Mouse (Mus musculus): ENCODE results near the gene Olfr1330. TPM values are rescaled to one million over a fixed set of nuclear protein-coding genes. Genes with fewer than 3 reads are reported as not detected.

Gene Olfr1330
- polyA plus RNA-seq (2017; shearing (Covaris generic)), result under 1 TPM in 1 of 2 experiments, not detected in 1; 0.82 TPM

GRCm38 (mm10) chr4:118888297-118888696, at the start of gene Olfr1330:
Gene Olfr1330, plus strand, starts transcription at chr4:118888597.

GRCm38 (mm10) chr4:118864349-118864748, 24.0 kb upstream of the Olfr1330 start, which contains the start of gene Olfr1331:
Gene Olfr1331, plus strand, starts transcription at chr4:118864649.

GRCm38 (mm10) chr4:118917365-118917764, 29.0 kb downstream of the Olfr1330 start, which contains the start of gene Olfr1329:
Gene Olfr1329, minus strand, starts transcription at chr4:118917465.

GRCm38 (mm10) chr4:118938512-118938911, 50.1 kb downstream of the Olfr1330 start, which contains the start of gene Olfr1328:
Gene Olfr1328, minus strand, starts transcription at chr4:118938612.

Other genes with a start within 250 kb of the Olfr1330 start
- not detected for gene Olfr62, start 229.6 kb upstream of the Olfr1330 start, polyA plus RNA-seq (2017; shearing (Covaris generic))
- under 1 TPM in 1 of 2 experiments, not detected in 1; 0.12 TPM for gene Olfr1342, start 195.8 kb upstream of the Olfr1330 start, polyA plus RNA-seq (2017; shearing (Covaris generic))
- gene Olfr1341, start 185.1 kb upstream of the Olfr1330 start, polyA plus RNA-seq (2017; shearing (Covaris generic)), result under 1 TPM in 1 of 2 experiments, not detected in 1; 0.71 TPM
- under 1 TPM in 1 of 2 experiments, not detected in 1; 0.05 TPM for gene Olfr1340, start 168.5 kb upstream of the Olfr1330 start, polyA plus RNA-seq (2017; shearing (Covaris generic))
- under 1 TPM in 1 of 2 experiments, not detected in 1; 0.17 TPM for gene Olfr1339, start 156.4 kb upstream of the Olfr1330 start, polyA plus RNA-seq (2017; shearing (Covaris generic))
- under 1 TPM in 1 of 2 experiments, not detected in 1; 0.32 TPM for gene Olfr1338, start 129.9 kb upstream of the Olfr1330 start, polyA plus RNA-seq (2017; shearing (Covaris generic))
- not detected for gene Olfr1337, start 106.0 kb upstream of the Olfr1330 start, polyA plus RNA-seq (2017; shearing (Covaris generic))
- under 1 TPM in 1 of 2 experiments, not detected in 1; 0.27 TPM for gene Olfr1335, start 78.7 kb upstream of the Olfr1330 start, polyA plus RNA-seq (2017; shearing (Covaris generic))
- gene Olfr1333, start 52.3 kb upstream of the Olfr1330 start, polyA plus RNA-seq (2017; shearing (Covaris generic)), result not detected
- gene Olfr1331, start 23.9 kb upstream of the Olfr1330 start, polyA plus RNA-seq (2017; shearing (Covaris generic)), result under 1 TPM in 1 of 2 experiments, not detected in 1; 0.36 TPM
- not detected for gene Olfr1329, start 28.9 kb downstream of the Olfr1330 start, polyA plus RNA-seq (2017; shearing (Covaris generic))
- gene Olfr1328, start 50.0 kb downstream of the Olfr1330 start, polyA plus RNA-seq (2017; shearing (Covaris generic)), result under 1 TPM in 1 of 2 experiments, not detected in 1; 0.31 TPM
- gene Lao1, start 73.0 kb downstream of the Olfr1330 start, polyA plus RNA-seq (2017; shearing (Covaris generic)), result not detected
- 10 to 100 TPM; 39.4 to 47.3 TPM for gene Slc2a1, start 220.1 kb downstream of the Olfr1330 start, polyA plus RNA-seq (2017; shearing (Covaris generic))